Mouse (Mus musculus) spleen, postnatal 36 days (tissue): Measurements from ENCODE around the gene Hrh1.
"Not testable (repeated sequence)": the region's sequence is repeated elsewhere in the genome, so short reads cannot be mapped to it uniquely, and the experiment has no call there.

Source experiments
- DNase-seq, 2 experiments: peaks; one replicate each; pipeline ENCODE4 v3.0.0; 2022; ENCODE audit warnings: low spot score in 2 of 2, mixed read lengths in 1 of 2

The Hrh1 gene

DNA sequence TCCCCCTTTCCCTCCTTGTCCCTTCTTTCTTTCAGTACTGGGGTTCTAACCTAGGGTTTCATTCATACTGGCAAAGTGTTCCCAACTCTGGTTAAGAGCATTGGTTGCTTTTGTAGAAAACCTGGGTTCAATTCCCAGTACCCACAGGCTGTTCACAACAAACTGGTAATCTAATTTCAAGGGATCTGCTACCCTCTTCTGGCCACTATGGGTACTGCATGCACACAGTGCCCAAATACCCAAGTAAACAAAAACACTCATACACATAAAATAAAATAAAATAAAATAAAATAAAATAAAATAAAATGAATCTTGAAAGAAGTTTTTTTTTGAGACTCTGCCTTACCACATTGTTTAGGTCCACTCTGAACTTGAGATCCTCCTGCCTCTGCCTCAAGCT, 63.8 kb downstream of the Hrh1 start:
- DNase-seq, result no peak

GRCm38 (mm10) chr6:114462747-114463146, 65.0 kb downstream of the Hrh1 start:
- no peak for DNase-seq

GRCm38 (mm10) chr6:114473541-114473940, 75.8 kb downstream of the Hrh1 start:
- DNase-seq, result no peak

- no peak for DNase-seq
These were observed 76.3 kb downstream of the Hrh1 start for GRCm38 (mm10) chr6:114474059-114474458.

DNA sequence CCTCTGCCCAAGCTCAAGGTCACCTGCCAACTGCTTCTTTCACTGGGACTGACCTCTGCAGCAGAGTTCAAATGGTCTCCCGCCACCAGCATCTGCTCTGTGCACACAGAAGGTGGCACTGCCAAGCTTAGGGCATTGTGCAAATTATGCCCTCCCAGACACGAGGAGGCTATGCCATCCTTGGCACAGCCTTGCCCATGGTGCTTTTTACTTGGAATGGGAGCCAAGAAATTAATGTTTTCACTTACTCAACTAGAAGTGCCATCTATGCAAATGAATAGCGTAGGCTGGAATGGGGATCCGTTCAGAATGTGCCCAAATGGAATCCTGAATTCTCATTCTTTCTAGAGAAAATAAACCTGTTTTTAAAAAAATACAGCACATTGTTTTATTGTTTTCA, 77.2 kb downstream of the Hrh1 start:
- no peak for DNase-seq

DNA sequence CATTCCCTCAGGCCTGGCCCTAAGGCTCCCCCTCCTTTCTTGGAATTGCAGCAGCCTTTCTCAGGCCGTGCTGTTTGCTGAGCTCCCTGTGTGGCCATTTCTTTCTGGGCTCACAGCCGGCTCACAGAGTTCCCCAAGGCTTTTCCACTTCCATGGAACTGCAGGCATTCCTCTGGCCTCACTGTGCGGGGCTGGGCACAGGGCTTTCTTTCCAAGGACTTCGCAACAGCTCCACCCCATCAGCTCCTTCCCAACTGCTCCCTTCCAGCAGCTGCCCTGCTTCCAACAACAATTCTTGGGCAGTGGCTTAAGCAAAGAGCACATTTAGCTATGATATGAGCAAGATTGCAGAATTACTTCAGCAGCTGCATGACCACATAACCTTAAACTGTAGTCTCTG, 81.0 kb downstream of the Hrh1 start:
- no peak for DNase-seq

DNA sequence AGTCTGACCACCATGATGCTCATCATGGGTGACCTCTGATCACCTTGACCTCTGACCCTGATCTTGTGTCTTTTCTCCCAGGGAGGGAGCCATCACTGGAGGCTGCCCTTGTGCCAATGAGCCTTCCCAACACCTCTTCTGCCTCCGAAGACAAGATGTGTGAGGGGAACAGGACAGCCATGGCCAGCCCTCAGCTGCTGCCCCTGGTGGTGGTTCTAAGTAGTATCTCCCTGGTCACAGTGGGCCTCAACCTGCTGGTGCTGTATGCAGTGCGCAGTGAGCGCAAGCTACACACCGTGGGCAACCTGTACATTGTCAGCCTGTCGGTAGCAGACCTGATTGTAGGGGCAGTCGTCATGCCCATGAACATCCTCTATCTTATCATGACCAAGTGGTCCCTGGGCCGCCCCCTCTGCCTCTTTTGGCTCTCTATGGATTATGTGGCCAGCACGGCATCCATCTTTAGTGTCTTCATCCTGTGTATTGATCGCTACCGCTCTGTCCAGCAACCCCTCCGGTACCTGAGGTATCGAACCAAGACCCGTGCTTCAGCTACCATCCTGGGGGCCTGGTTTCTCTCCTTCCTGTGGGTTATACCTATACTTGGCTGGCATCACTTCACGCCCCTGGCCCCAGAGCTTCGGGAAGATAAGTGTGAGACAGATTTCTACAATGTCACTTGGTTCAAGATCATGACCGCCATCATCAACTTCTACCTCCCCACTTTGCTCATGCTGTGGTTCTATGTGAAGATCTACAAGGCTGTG, 82.1 kb downstream of the Hrh1 start:
- no peak for DNase-seq

- DNase-seq, result no peak
These were observed 91.6 kb downstream of the Hrh1 start for GRCm38 (mm10) chr6:114489371-114489770.

GRCm38 (mm10) chr6:114492588-114492987, 94.9 kb downstream of the Hrh1 start:
- DNase-seq, result not testable (repeated sequence)

DNA sequence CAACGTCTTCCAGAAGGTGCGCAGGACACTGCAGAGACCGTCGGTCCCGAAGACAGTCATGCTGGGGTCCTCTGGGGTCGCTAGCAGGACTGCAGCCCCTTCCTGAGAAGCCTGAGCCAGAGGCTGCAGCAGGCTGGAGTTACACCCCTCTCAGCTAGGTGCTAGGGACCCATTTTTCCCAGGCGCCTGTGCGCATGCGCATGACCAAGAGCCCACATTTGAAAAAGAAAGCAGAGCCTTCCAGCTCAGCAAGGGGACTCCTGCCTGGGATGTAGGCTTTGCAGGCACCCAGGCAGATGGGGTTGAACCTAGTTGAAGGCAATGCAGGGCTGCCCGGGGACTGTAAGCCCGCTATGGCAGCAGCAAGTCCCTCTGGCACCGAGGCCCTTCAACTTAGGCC, 97.3 kb downstream of the Hrh1 start:
- not testable (repeated sequence) for DNase-seq

- DNase-seq, result not testable (repeated sequence)
These were observed 116.3 kb downstream of the Hrh1 start for GRCm38 (mm10) chr6:114514038-114514437.

DNA sequence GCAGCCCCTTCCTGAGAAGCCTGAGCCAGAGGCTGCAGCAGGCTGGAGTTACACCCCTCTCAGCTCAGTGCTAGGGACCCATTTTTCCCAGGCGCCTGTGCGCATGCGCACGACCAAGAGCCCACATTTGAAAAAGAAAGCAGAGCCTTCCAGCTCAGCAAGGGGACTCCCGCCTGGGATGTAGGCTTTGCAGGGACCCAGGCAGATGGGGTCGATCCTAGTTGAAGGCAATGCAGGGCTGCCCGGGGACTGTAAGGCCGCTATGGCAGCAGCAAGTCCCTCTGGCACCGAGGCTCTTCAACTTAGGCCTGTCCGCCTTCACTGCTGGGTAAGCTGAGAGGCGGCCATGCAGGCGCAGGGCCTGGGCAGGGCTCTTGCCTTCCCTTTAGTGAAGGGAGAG, 131.0 kb downstream of the Hrh1 start:
- not testable (repeated sequence) for DNase-seq
